Mouse (Mus musculus) spleen, adult 2 months (tissue): ENCODE data around the gene Paxbp1. TPM values are rescaled to one million over a fixed set of nuclear protein-coding genes. Genes with fewer than 3 reads are reported as not detected.
A peak's percentile ranks its signal among the peaks of the same experiment; 100 is the strongest.
"Not testable (repeated sequence)": the region's sequence is repeated elsewhere in the genome, so short reads cannot be mapped to it uniquely, and the experiment has no call there.

Source experiments
- DNase-seq, 2 experiments: peaks; one replicate each; pipeline versions ENCODE4 v3.0.0 to v3.0.0-alpha.2; 2012 to 2021; ENCODE audit warnings: low spot score in 2 of 2, low read depth in 1 of 2
- H3K27ac ChIP-seq: fragments of 200-500 bp; 2 replicates; pipeline ENCODE4 v1.5.1; 2012; ENCODE audit warnings: low read length, inconsistent platforms; ENCODE audit not compliant: insufficient read depth
- H3K27me3 ChIP-seq: fragments of 200-500 bp; 2 replicates; pipeline ENCODE4 v1.6.1; 2012; ENCODE audit warnings: mild to moderate bottlenecking, moderate library complexity, low read length, inconsistent platforms; ENCODE audit not compliant: control insufficient read depth, insufficient read depth
- H3K36me3 ChIP-seq: fragments of 200-500 bp; 2 replicates; pipeline ENCODE4 v1.6.1; 2012; ENCODE audit warnings: mild to moderate bottlenecking, low read length, inconsistent platforms; ENCODE audit not compliant: control insufficient read depth, insufficient read depth
- H3K4me1 ChIP-seq: fragments of 200-500 bp; 2 replicates; pipeline ENCODE4 v1.6.1; 2011; ENCODE audit warnings: inconsistent platforms; ENCODE audit not compliant: control insufficient read depth, insufficient read depth, insufficient read length
- H3K4me3 ChIP-seq: fragments of 200-500 bp; 2 replicates; pipeline ENCODE4 v1.5.1; 2011; ENCODE audit warnings: mild to moderate bottlenecking, inconsistent platforms; ENCODE audit not compliant: insufficient read depth, insufficient read length; ENCODE audit errors: extremely low read depth
- CTCF ChIP-seq: fragments of 200-500 bp; IDR thresholded peaks from 2 replicates; pipeline ENCODE4 v1.5.1; 2011; ENCODE audit warnings: mild to moderate bottlenecking, inconsistent platforms; ENCODE audit not compliant: insufficient read depth, insufficient read length, insufficient replicate concordance; ENCODE audit errors: extremely low read depth
- POLR2A ChIP-seq: fragments of 200-500 bp; IDR thresholded peaks from 2 replicates; pipeline ENCODE4 v1.6.1; 2011; ENCODE audit warnings: low read depth, low read length, inconsistent platforms
- WGBS: fragments of 180-500 bp; shearing (Covaris S2); methylation state at CpG from one replicate; pipeline ENCODE4 v1.1.7; 2018; 5-methylcytosine and 5-hydroxymethylcytosine counted together
- polyA plus RNA-seq: library from polyadenylated mRNA; depleted of rRNA; stranded (reverse); fragments of >200 nt; gene quantifications from 2 replicates; pipeline ENCODE4 v1.2.3, GENCODE M21; 2012

The Paxbp1 gene
- polyA plus RNA-seq, 1 experiment = 10.4 TPM

DNA sequence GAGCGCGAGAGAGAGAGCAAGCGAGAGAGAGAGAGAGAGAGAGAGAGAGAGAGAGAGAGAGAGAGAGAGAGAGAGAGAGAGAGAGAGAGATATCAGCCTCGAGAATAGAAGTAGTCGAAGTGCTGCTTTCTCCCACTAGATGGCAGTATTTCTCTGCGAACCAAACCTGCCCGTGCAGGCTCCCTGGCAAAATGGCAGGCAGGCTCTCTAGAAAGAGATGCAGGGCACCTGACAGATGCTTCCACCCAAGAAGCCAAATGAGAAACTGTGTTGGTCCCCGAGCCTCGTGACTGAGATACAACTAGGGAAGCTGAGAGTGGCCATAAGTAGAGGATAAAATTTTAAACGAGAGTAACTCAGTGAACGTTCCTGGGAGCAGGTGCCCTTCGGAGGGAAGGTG is 37.2 kb upstream of the Paxbp1 start:
- Histone ChIP-seq H3K4me1 (no peaks in the 10 kb centered on the region), H3K36me3 (no peaks in the 10 kb centered on the region), H3K27me3 (no peaks in the 10 kb centered on the region), H3K4me3 (no peak overlapping the region), H3K27ac (no peak overlapping the region)
- DNase-seq = peak; percentile 55 to 60
- WGBS = 23% methylated on average over 10 of the region's 12 CpGs
- TF ChIP-seq POLR2A (no peak), CTCF (peak; percentile 86; the same call in 1 of the 2 replicates)

DNA sequence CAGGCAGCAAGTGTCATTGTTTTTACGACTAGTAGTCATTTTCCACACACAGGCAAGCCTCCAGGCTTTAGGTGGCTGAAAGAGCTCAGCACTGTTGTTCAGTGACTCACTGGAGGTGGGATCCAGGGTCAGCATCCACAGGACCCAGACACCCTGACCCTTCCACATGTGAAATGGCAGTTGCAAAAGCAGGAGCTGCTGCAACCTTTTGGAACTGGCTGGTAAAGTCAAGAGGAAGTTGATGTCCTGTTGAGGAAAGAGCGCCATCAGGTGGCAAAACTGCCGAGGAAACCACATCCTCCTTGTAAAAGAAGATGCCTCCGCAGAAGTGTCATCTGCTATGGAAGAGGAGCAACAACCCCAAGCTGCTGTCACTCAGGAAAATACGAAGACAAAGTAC is 31.8 kb upstream of the Paxbp1 start:
- 49% methylated on average over 5 of the region's 5 CpGs for WGBS
- Histone ChIP-seq H3K27ac (no peak overlapping the region), H3K27me3 (no peaks in the 10 kb centered on the region), H3K4me3 (no peak overlapping the region), H3K4me1 (no peaks in the 10 kb centered on the region), H3K36me3 (no peaks in the 10 kb centered on the region)
- TF ChIP-seq POLR2A = no peak
- no peak for TF ChIP-seq CTCF
- peak in 1 of 2 experiments; percentile 44 for DNase-seq

DNA sequence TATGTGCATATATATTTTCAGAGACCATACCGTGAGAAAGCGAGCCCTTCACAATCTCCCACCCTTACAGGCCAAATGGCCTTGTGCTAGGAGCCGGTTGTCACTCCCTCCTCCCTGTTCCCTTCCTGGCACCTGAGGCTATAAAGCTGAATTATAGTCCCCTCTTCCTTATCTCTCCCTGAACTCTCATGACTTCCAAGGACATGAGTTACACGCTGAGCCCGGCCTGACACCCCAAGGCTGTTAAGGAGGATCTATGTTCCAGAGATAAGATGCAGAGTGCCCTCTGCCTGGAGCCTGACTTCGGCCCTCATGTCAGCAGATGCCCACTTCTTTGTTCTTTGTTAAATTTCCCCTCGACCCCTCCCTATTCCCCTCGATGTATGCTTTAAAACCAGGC is 31.1 kb upstream of the Paxbp1 start:
- not testable (repeated sequence) for H3K27ac ChIP-seq, DNase-seq, H3K4me1 ChIP-seq, H3K4me3 ChIP-seq, H3K36me3 ChIP-seq, H3K27me3 ChIP-seq
- WGBS = 84% methylated on average over 8 of the region's 8 CpGs

DNA sequence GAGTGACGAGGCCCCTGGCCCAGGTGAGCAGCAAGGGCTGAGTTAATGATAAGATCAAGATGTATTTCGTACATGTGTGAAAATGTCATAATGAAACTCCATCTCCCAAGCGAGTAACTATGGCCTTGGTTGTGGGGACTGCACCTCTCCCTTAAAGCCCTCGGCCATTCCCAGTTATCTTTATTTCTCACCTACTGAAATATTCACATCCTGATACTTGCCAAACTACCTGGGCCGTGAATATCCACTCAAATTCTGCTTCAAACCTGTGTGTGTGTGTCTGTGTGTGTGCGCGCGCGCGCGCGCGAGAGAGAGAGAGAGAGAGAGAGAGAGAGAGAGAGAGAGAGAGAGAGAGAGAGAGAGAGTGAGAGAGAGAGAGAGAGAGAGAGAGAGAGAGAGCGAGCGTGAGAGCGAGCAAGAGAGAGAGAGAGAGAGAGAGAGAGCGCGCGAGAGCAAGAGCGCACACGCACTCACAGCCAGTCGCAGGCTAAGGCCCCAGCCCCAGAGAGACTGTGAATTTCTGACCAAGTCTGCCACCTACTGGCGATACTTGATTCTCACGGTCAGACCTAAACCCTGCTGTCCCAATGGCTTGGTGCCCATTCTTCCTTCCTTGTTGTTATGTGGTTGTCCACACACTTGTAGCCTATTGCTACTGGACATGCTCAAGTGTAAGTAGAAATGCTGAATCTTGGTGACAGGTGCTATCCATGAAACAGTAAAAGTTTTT is 29.0 kb upstream of the Paxbp1 start:
- DNase-seq = peak; percentile 67 to 79
- H3K36me3 ChIP-seq = no peaks in the 10 kb centered on the region
- H3K4me1 ChIP-seq = no peaks in the 10 kb centered on the region
- TF ChIP-seq CTCF (peak; percentile 75; the same call in 1 of the 2 replicates), POLR2A (no peak)
- no peak overlapping the region for H3K27ac ChIP-seq
- no peaks in the 10 kb centered on the region for H3K27me3 ChIP-seq
- H3K4me3 ChIP-seq = no peak overlapping the region
- 40% methylated on average over 24 of the region's 24 CpGs for WGBS

DNA sequence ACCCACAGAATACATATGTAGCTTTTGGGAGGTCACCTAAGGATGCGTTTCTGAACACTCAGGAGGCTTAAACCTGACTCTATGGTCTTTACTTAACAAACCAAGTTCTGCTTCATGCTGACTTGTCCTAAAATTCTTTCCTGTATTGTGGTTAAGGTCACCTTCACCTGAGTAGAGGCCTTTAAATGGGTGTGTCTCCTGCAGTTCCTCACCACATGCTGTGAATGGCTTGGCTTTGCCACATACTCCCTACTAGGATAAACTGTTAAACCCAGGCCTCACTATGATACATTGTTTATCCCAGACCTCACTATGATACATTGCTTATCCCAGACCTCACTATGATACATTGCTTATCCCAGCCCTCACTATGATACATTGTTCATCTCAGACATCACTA is 27.9 kb upstream of the Paxbp1 start:
- H3K4me1 ChIP-seq = no peaks in the 10 kb centered on the region
- H3K27me3 ChIP-seq = no peaks in the 10 kb centered on the region
- H3K4me3 ChIP-seq = no peak overlapping the region
- TF ChIP-seq POLR2A (no peak), CTCF (no peak)
- no peak overlapping the region for H3K27ac ChIP-seq
- DNase-seq = no peak
- 81% methylated on average over 1 of the region's 1 CpGs for WGBS
- H3K36me3 ChIP-seq = no peaks in the 10 kb centered on the region

DNA sequence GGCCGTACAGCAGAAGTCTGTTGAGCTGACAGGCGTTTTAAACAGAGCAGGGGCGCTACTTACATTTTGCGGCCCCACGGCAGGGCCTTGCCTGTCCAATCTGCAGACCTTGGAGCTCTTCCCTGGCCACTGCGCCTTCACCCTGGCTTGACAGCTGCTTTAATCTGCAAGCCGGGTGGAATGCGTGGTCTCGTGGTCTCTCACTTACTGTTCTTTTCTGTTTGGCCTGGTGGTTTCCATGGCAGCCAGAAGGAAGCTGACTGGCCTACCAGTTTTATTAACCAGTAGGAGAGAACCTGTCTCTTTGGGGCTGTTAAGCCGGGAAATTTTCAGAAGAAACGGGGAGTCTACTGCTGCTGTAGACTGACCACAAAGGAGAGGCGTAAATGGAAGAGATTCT is 24.6 kb upstream of the Paxbp1 start:
- TF ChIP-seq CTCF = no peak
- TF ChIP-seq POLR2A = no peak
- no peak for DNase-seq
- H3K27ac ChIP-seq = no peak overlapping the region
- H3K27me3 ChIP-seq = 0 out of 2 replicates have a peak, but pooled peaks cover 1% of the 10 kb centered on the region
- H3K4me1 ChIP-seq = no peaks in the 10 kb centered on the region
- WGBS = 66% methylated on average over 12 of the region's 12 CpGs
- no peak overlapping the region for H3K4me3 ChIP-seq
- H3K36me3 ChIP-seq = no peaks in the 10 kb centered on the region

DNA sequence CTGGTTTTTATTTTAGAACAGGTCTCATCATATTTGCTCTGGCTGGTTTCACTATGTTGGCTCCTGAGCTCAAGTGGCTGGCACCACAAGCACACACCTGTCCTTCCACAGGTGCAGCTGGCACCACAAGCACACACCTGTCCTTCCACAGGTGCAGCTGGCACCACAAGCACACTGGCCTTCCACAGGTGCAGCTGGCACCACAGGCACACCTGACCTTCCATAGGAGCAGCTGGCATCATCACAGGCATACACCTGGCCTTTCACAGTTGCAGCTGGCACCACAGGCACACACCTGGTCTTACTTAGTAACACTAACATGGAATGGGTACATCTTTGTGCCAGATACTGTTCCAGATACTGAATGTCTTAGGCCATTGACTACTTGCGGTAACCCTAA is 22.8 kb upstream of the Paxbp1 start:
- TF ChIP-seq POLR2A = no peak
- no peak for TF ChIP-seq CTCF
- 0 out of 2 replicates have a peak, but pooled peaks cover 1% of the 10 kb centered on the region for H3K27me3 ChIP-seq
- H3K4me3 ChIP-seq = no peak overlapping the region
- WGBS = 98% methylated on average over 1 of the region's 1 CpGs
- no peak overlapping the region for H3K27ac ChIP-seq
- H3K36me3 ChIP-seq = no peaks in the 10 kb centered on the region
- no peak for DNase-seq
- H3K4me1 ChIP-seq = no peaks in the 10 kb centered on the region
